Mouse (Mus musculus): Measurements from ENCODE around the gene Trim9.

The Trim9 gene

DNA sequence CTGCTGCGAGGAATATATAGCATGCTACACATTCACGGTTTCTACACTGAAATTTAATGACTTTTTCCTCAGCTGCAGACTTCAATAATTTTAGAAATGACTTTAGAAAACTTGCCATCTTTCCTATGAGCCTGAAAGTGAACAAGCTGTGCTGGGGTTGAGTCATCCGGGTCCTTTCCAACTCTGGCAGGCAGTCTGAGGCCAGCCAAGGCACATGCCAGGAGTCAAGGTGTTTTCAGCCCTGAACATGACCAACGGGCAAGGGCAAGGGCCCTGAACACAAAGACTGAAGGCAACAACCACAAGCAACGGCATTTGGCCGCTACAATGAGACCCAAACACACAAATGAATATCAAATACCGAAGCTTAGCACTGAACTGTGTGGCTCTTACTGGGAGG lies 21.6 kb downstream of the Trim9 start:
- DNase-seq (ENCODE audit: low read depth, low spot score): no peak

DNA sequence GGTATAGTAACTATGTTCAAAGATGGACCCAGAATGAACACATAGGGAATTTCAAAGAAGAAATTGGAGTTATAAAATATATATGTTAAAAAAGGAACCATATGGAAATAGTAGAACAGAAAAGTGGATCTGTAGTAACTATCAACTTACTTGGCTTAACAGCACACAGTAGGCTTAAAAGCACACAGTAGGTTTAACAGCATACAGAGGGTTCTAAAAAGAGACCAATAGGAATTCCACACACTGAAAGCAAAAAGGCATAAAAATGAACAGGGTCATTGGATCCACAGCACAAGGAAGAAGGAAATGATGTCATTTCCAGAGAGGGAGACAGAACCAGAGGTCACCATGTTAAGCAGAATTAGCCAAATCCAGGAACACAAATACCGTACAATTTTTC lies 24.6 kb downstream of the Trim9 start:
- no peak for DNase-seq (ENCODE audit: low read depth, low spot score)

DNA sequence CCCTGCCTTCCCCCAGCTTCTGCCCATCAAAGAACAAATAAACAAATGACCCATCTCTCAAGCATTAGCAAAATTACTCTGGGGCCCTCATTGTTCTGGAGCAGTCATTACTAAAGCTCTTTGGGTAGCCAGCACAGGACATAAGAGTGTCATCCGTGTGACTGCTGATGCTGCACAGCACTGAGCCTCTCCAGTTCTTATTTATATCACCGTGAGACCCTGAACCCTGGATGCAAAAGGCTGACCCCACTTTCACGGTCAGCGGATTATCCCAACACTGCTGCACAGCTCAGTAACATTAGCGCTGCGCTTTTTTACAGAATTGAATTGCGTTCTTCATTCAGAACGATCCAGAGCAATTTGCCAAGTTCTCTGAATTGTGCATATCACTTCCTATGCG lies 31.3 kb downstream of the Trim9 start:
- no peak for DNase-seq (ENCODE audit: low read depth, low spot score)

DNA sequence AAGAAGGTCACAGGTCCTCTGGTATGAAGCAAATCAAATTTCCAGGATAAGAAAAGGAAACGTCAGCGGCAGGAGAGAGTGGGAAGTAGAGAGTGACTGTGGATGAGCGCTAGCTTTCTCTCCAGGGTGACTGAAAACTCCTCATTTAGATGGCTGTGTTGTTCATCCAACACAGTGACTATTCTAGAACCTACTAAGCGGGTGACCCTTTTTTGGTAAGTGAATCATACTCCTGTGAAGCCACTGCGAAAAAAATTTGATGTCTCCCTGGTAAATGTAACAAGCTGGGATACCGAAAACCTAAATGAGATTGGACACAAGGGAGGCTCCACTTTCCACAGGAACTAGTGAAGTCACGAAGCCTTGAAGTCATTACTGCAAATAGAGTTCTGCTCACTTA lies 39.5 kb downstream of the Trim9 start:
- no peak for DNase-seq (ENCODE audit: low read depth, low spot score)

DNA sequence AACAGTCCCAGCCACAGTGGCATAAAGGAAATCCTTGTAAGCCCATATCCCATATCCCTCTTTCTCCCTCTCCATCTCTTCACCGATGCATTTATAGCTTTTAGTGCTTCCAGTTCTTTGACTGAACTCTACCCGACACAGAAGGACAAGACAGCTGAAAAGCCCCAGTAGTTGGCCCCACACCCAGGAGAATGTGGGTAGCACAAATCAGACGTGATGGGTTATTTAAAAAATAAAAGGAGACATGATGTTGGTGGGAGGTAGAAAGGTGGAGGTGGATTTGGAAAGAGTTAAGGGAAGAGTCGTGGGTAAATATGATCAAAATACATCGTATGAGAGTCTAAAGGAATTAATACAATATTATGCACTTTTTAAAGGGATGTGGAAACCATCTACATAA lies 40.4 kb downstream of the Trim9 start:
- DNase-seq (ENCODE audit: low read depth, low spot score): no peak

DNA sequence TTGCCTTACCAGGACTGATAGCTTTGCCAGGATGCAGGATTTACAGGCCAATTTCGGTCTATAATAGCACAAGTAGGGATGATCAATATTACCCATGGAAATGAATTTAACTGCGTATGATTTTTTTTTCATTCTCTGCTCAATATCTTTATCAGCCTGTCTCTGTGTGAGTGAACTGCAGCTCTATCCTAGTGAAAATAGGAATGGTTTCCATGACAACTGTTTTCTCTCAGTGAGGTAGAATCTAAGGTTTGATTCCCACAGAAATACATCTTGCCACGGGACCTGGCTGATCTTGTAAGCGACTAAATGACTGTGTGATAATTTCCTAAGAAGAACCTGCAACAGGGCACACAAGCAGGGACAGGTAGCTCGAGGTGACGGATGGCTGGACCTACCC lies 43.4 kb downstream of the Trim9 start:
- no peak for DNase-seq (ENCODE audit: low read depth, low spot score)

DNA sequence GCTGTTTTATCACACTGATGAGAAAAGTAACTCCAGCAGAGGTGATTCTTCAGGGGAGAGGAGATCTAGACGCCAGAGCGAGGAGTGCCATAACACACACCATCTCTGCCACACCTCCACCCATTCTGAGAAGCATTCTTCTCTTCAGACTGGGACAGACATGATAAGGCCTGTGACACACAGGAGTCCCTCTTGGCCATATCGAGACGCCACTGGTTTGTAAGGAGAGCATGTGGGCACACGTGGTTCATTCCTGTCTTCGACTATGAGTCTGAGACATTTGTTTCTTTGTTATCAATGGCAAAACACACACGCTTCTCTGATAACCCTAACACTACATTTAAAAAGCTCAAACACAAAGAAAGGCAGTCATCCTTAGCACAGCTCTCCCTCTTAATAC lies 43.9 kb downstream of the Trim9 start:
- DNase-seq (ENCODE audit: low read depth, low spot score): no peak

DNA sequence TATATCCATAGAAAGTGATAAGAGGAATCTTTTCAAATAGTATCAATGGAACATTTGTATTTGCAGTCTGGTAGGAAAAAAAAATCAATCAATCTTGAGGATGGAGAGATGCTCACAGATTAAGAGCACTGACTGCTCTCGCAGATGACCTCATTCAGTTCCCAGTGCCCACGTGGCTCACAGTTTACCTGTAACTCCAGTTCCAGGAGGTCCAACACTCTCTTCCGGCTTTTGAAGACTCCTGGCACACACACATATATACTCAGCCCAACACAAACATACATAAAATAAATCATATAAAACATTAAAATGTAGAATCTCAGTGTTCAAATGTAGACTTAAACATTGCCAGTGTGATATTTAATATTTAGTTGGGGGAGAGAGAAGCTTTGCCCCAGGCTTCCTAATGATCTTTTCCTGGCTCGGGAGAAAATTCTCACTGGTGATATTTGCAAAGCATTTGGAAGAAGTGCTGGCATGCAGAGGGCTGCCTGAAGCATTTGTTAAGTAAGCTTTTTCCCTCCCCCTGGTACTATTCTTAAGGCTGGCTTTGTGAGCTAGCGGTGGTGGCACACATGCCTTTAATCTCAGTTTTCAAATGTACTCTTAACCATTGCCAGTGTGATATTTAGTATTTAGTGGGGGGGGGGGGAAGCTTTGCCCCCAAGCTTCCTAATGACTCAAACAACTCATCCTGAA lies 45.2 kb downstream of the Trim9 start:
- DNase-seq (ENCODE audit: low read depth, low spot score): no peak

DNA sequence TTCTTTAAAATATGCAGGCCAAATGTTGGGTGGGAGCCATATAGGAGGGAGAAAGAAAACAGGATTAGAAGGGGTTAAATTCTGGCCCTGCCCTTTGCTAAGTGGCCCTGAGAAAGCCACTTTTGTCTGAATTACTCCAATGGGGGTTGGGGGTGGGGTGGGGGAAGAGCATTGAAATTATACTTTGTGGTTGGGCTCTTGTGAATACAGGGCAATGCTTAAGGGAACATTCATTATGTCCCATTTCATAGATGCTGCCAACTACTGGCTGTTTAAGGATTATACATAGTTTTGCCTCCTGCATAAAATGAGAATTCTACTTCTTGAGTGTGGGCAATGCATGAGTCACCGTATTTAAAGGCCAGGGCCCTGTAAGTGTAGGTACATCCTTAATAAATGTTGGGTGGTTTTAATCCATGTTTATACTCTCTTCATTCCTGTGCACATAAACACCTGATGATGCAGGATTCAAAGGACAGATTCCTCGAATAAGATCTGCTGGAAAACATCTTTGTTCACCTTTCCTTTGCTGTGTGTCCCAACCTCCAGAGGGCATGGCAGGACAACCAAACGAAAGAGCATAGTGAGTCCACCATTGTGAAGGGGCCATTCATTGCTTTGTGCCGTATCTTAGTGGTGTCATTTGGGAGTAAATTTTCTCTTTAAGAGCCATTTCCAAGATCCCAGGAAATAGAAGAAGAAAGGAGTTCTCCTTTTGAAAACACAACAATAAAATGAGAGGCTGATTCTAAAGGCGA lies 53.3 kb downstream of the Trim9 start:
- no peak for DNase-seq (ENCODE audit: low read depth, low spot score)

DNA sequence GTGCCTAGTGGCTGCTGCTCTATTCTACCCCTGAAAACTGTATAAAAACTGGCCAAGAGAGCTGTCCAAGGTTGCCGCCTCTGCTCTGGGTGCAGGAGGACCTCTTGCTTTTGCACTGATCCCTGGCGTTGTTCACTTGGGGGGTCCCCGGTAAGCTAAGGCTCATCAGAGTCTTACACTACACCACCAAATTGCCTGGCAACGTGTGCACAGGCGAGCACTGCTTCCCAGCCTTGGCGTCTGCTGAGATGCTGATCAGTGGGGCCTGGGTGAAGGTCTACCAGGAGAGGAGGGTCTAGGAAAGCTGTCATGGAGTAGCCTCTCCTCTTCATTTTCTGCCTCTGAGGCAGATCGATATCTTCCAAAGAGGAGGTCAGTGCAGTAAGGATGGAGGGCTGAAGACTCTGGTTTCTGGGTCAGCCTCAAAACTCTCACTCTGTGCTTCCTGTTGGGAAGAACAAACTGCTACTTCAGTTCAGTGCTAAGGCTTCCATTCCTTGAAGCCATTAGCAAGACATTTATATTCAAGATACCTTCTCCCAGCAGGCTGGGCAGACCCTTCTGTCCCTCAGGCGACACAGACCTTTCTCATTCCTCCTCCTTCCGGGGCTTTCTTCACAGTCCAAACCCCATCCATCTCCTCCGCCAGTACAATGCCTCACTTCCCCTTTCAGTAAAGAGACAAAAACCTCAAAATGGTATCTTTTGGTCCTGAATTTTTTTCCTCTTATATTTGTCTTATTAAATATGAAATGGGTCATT lies 54.1 kb downstream of the Trim9 start:
- no peak for DNase-seq (ENCODE audit: low read depth, low spot score)

DNA sequence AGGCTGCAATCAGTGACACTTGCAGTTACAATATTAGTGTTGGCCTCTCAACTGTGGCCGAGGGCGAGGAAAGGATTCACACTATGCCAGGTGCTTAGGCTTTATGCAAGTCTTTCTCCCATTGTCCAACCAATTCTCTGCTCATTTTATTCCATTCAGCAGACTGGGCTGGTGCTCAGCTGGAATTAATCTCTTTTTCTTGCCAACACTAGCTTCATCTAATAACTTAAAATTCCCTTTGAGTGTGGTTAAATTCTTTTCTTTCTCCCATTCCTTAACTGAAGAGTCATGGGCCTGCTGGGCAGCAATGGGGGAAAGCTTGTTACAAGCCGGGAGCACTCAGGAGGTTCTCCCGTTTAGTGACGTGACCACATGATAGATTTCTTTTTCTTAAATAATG lies 61.9 kb downstream of the Trim9 start:
- DNase-seq (ENCODE audit: low read depth, low spot score): no peak

DNA sequence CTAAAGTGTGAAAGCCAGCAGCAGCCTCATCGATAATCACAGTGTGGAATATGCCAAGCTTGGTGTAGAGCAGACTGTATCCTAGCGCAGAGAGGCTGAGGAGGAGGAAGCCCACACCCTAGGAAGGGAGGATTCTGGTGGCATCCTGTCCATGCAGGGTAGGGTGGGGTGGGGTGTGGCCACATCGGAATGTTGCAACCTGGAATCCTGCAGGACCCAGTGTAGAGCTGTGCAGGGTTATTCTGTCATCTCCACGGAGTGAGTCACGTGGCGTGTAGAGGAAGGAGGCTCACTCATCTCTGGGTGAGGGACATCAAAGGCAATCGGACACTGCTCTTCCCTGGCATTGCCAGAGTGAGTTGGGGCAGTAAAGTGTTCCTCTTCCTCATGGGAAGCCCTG lies 62.4 kb downstream of the Trim9 start:
- no peak for DNase-seq (ENCODE audit: low read depth, low spot score)

DNA sequence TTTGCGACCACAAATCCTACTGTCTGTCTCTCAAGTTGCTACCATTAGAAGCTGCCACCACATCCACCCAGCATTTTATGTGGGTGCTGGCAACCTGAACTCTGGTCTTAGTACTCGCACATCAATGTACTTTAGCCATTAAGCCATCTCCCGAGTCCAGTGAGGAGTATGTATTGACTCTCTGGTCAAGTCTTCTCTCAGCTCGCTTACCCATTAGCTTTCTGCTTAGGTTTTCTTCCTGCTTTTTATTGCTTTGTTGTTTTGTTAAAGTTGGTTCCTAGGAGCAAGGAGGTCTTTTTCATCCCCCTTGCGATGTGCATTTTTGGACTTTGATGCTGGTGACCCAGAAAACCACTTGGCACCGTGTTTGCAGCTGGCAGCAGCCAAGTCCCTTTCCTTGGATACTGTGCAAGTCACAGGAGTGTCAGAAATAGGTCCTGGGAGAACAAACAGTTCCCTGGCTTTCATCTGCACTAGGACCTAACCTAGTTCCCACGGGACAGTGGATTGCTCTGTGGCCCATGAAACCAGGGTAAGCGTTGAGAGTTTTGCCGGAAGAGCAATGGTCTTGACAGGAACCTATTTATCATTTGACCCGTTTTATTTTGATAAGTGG lies 64.2 kb downstream of the Trim9 start:
- DNase-seq (ENCODE audit: low read depth, low spot score): no peak

DNA sequence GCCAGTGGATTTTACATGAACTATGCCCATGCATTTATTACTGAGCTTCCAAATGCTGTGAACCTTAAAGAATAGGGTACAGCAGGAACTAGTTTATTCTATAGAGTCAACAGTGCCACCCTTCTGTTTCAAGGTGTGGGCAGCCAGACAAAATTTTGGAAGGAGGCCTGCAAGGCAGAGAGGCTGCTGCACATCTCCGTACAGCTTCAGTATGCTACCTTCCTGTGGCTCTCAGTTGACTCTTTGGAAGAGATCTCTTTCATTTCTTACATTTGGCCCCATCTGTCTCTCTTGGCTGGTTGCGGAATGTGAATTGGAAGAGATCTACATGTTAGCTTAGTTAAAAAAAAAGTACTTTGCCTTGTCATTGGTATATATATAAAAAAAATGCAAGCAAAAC lies 66.5 kb downstream of the Trim9 start:
- no peak for DNase-seq (ENCODE audit: low read depth, low spot score)

DNA sequence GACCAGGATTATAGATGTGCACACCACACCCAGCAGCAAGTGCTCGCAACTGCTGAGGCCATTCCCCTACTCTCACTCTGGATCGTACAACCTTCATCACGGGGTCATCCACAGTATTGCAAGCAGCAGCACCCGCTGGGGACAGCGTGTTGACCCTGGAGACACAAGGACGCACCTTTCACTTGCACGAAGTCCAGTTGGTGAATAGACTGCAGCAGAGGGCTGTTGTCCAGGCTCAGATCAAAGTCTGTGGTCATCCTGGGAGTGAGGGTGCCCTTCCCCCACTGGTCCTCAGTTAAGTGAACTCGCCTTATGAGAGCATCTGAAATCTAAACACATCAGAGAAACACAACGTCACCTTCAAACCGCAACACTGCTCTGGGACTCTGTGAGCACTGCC lies 67.0 kb downstream of the Trim9 start:
- DNase-seq (ENCODE audit: low read depth, low spot score): no peak

DNA sequence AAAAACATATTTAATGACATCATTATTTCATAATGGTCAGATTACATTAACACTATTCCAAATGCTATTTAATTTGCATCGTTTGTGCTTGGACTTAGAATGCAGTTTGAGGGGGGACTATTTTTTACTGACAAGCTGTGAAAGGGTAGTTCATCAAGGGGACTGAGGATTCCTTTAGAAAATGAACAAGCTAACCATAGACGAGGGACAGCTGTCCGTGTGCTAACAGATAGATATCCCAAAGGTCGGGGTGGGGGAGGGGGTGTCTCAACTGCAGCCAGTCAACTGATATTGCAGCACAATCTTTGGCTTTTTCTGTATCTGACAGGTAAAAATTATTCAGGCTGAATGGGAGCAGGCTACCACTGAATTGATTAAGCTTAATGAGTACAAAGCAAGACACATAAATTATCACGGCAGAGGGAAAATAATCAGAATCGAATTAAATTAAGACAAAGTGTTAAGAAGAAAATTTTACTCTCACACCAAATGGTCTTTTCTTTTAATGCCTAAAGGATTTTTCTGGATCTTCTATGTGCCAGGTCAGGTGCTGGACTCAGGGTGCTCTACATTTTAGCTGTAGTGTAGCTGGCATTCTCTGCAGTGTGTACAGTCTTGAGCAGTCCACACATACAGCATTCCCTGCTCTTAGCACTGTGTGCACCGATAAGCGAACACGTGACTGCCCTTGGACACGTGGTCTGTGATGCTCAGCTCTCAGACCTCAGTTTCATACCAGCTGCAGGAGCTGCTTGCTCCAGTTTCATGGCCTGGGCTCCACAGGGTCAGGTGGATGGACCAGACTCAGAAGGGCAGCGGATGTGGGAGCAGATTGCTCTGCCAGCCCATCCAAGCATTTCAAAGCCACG lies 70.1 kb downstream of the Trim9 start:
- no peak for DNase-seq (ENCODE audit: low read depth, low spot score)

DNA sequence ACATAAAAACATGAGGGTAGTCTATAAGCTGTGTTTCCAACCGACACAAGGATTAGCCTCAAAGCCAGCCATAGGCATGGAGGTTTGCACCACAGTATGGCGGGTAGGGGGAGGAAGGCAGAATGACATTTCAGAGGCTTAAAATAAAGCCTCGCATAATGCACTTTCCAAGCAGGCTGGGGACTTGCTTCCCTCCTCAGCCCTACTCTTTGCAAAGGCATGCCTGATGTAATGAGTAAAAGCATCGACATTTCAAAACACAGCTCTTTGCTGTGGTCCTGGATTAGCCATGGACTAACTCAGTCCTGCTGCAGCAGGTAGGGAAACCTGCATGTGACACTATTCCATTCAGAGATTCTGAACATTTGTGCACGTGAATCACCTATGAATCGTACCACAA lies 77.7 kb downstream of the Trim9 start:
- DNase-seq (ENCODE audit: low read depth, low spot score): no peak

DNA sequence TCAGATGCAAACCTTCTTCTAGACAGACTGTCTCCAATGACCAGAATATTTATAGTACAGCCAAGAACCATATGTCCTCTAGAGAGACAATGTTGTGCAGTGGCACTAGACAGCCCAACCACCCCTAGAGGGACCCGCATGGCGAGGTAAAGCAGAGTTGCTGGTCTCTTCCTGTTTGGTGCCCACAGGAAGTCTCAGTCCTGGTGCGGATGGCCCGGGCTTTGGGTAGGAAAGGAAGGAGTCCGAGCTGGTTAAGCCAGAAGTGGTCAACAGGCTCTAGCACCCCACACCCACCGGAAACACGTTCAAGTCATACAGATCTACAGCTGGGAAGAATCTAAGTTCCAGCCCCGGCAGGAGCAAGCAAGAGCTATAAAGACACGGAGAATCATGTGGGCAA lies 80.1 kb downstream of the Trim9 start:
- no peak for DNase-seq (ENCODE audit: low read depth, low spot score)

DNA sequence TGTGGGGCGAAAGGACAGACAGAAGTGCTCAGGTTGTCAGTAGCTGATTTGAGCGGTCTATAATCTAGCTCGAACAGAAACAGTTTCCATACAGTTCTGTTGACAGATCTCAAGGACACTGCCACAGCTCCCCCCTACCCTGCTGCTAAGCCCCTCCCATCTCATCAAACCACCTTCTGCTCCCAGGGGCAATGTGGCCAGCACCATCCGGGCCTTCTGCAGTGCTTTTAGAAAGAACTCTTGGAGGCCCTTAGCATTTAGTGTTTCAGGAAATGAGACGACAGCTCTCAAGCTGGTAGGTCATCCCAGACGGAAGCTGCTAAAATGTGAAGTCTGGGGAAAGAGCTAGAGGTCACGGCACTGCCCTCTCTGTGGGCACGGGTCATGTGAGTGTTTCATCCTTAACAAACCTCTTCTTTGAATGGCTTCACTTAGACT lies 80.9 kb downstream of the Trim9 start:
- DNase-seq (ENCODE audit: low read depth, low spot score): no peak

DNA sequence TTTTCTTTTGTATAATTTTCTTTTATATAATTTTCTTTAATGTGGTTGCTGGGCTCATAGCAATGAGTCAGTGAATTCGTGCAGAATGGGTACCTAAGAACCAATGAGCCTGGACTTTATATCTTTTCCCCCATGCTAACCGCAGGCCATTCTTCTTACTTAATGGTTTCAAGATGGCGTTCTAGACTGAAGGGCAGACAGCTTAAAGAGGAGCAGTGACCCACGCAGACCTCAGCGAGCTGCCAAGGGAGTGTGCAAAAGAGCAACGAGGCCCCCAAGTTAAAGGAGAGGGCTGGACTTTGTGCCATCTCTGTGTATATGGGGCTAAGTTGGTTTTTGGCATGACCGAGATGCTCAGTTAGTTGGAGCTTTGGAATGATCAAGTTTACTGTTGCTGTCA lies 83.7 kb downstream of the Trim9 start:
- no peak for DNase-seq (ENCODE audit: low read depth, low spot score)

DNA sequence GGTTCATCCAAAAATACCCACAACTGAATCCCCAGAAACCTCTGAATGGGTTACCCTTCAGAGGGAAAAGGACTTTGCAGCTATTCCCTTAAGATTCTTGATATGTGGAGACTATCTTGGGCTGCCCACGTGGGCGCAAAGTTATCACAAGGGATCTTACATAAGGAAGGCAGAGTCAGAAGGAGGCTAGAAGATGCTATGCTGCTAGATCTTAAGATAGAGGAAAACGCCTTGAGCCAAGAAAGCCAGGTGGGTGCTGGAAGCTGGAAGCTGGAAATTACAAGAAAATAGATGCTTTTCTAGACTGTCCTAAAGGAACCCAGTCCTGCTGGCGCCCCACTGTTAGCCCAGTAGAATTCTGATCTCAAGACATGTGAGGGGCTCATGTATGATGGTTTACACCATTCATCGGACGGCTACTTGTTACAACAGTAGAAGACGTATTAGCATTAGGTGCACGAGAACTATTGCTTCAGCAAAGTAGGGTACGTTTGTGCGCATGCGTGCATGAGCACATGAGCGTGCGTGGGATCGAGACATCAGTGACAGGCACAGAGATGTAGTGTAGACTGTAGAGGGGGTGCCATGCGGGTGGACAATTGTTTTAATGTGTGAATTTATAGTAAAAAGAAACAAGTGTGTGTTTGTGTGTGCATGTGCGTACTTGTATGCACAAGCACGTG lies 85.0 kb downstream of the Trim9 start:
- DNase-seq (ENCODE audit: low read depth, low spot score): no peak
